Comparison of ENCODE assay signal across 14 mouse cellular contexts in genomic region chr8:3606593-3606992, GRCm38 (mm10). TPM values are rescaled to one million over a fixed set of nuclear protein-coding genes. Genes with fewer than 3 reads are reported as not detected.
DNase-seq lines count a peak whose midpoint lies in the region; ATAC-seq and TF ChIP-seq lines count a peak whose summit lies in the region.
"Had no signal": no experiment of that assay in that cellular context is flagged by ENCODE, and none has a peak within 500 bp of the region (broad histone marks: within the 10 kb centered on the region; RNA-seq: fewer than 3 reads in every experiment).

No protein-coding gene starts in this region.

- WGBS in kidney, embryonic 16.5 days: 82% methylated on average over 16 of the region's 16 CpGs
- 93% methylated on average over 16 of the region's 16 CpGs for WGBS in midbrain, embryonic 14.5 days
- WGBS in forebrain, embryonic 11.5 days: 93% methylated on average over 16 of the region's 16 CpGs

- peak; percentile 52; the same call in 1 of the 2 replicates for ATAC-seq in kidney, embryonic 16.5 days (ENCODE audit: low FRiP score, low TSS enrichment)
- ATAC-seq in midbrain, embryonic 14.5 days (ENCODE audit: low FRiP score, low TSS enrichment): no peak
- ATAC-seq in forebrain, embryonic 11.5 days (replicated peaks; ENCODE audit: low FRiP score): no peak
- ATAC-seq: inflammation-experienced regulatory T-cells, adult 6 months had no signal

- no peak for TF ChIP-seq EP300 in MEL (IDR thresholded peaks at IDR 0.05; ENCODE audit: low read depth in 1 of 2, low read length in 2 of 2)

- no peak for TF ChIP-seq CTCF in MEL (IDR thresholded peaks at IDR 0.05 in 2 of 3, conservative IDR thresholded peaks at IDR 0.05 in 1 of 3; ENCODE audit: control insufficient read depth in 1 of 3, insufficient read depth in 1 of 3, low read depth in 2 of 3, low read length in 3 of 3, poor library complexity in 1 of 3, severe bottlenecking in 1 of 3)

- H3K9me3 ChIP-seq in MEL (replicated peaks; ENCODE audit: insufficient read depth, low read length): no peaks in the 10 kb centered on the region
- no peaks in the 10 kb centered on the region for H3K9me3 ChIP-seq in kidney, embryonic 16.5 days (ENCODE audit: low read length)
- no peaks in the 10 kb centered on the region for H3K9me3 ChIP-seq in midbrain, embryonic 14.5 days (ENCODE audit: control insufficient read depth, low read length)
- no peaks in the 10 kb centered on the region for H3K9me3 ChIP-seq in forebrain, embryonic 11.5 days (ENCODE audit: control insufficient read depth, low read length)
- H3K9me3 ChIP-seq: embryonic facial prominence, embryonic 13.5 days had no signal

- TF ChIP-seq POLR2A in MEL (IDR thresholded peaks at IDR 0.05; ENCODE audit: control insufficient read depth in 1 of 2, insufficient read depth in 1 of 2, low read depth in 1 of 2, low read length in 2 of 2, poor library complexity in 1 of 2): no peak

- TF ChIP-seq RAD21 in MEL (IDR thresholded peaks at IDR 0.05; ENCODE audit: low read depth, low read length): no peak

- H3K27ac ChIP-seq in MEL (ENCODE audit: control insufficient read depth, low read depth, low read length): 0 out of 2 replicates have a peak overlapping the region, but pooled peaks have one; percentile 15
- H3K27ac ChIP-seq in kidney, embryonic 16.5 days (ENCODE audit: low read length): peak overlapping the region; percentile 57
- no peak overlapping the region for H3K27ac ChIP-seq in midbrain, embryonic 14.5 days (replicated peaks; ENCODE audit: low read depth, low read length)
- no peak overlapping the region for H3K27ac ChIP-seq in forebrain, embryonic 11.5 days (ENCODE audit: low read depth, low read length)
- H3K27ac ChIP-seq: embryonic facial prominence, embryonic 13.5 days had no signal

- no peak overlapping the region for H3K4me2 ChIP-seq in kidney, embryonic 16.5 days (replicated peaks; ENCODE audit: low read depth, low read length)
- no peak overlapping the region for H3K4me2 ChIP-seq in midbrain, embryonic 14.5 days (ENCODE audit: low read length)
- no peak overlapping the region for H3K4me2 ChIP-seq in forebrain, embryonic 11.5 days (ENCODE audit: low read depth, low read length, severe bottlenecking)
- H3K4me2 ChIP-seq: embryonic facial prominence, embryonic 13.5 days had no signal

- peak overlapping the region; percentile 33 for H3K9ac ChIP-seq in MEL (ENCODE audit: control insufficient read depth, low read depth, low read length, poor library complexity, severe bottlenecking)
- no peak overlapping the region for H3K9ac ChIP-seq in kidney, embryonic 16.5 days (replicated peaks; ENCODE audit: low read length)
- H3K9ac ChIP-seq in midbrain, embryonic 14.5 days (replicated peaks; ENCODE audit: low read length): no peak overlapping the region
- no peak overlapping the region for H3K9ac ChIP-seq in forebrain, embryonic 11.5 days (ENCODE audit: low read length)
- H3K9ac ChIP-seq: embryonic facial prominence, embryonic 13.5 days had no signal

- peak; percentile 41 to 58 for DNase-seq in adrenal gland, adult (ENCODE audit: inconsistent age in 2 of 2, low spot score in 1 of 2)
- DNase-seq in adrenal gland, adult 8-10 months: no peak
- peak; percentile 33 for DNase-seq in kidney, adult 11 months
- no peak for DNase-seq in kidney, adult 9 months
- peak; percentile 48 for DNase-seq in MEL (ENCODE audit: low read depth, low spot score)
- DNase-seq in midbrain, embryonic 14.5 days: no peak
- no peak for DNase-seq in forebrain, embryonic 11.5 days (ENCODE audit: low spot score)
- DNase-seq: lung, adult 2 months; right cerebral cortex, adult 18-20 months had no signal

- no peaks in the 10 kb centered on the region for H3K27me3 ChIP-seq in MEL (ENCODE audit: control insufficient read depth in 1 of 2, insufficient read depth in 2 of 2, low read length in 2 of 2)
- H3K27me3 ChIP-seq in kidney, embryonic 16.5 days (ENCODE audit: insufficient read depth, low read length): no peaks in the 10 kb centered on the region
- no peaks in the 10 kb centered on the region for H3K27me3 ChIP-seq in midbrain, embryonic 14.5 days (ENCODE audit: control insufficient read depth, insufficient read depth, low read length)
- no peaks in the 10 kb centered on the region for H3K27me3 ChIP-seq in forebrain, embryonic 11.5 days (ENCODE audit: control insufficient read depth, insufficient read depth, low read length)
- H3K27me3 ChIP-seq: embryonic facial prominence, embryonic 13.5 days had no signal

- peaks cover 0 to 11% of the 10 kb centered on the region in 2 experiments for H3K36me3 ChIP-seq in MEL (ENCODE audit: control insufficient read depth in 1 of 2, insufficient read depth in 2 of 2, low read length in 2 of 2)
- peaks cover 60% of the 10 kb centered on the region for H3K36me3 ChIP-seq in kidney, embryonic 16.5 days (ENCODE audit: insufficient read depth, low read length)
- H3K36me3 ChIP-seq in midbrain, embryonic 14.5 days (ENCODE audit: control insufficient read depth, insufficient read depth, low read length): peaks cover 98% of the 10 kb centered on the region
- peaks cover 4% of the 10 kb centered on the region; the same call in 1 of the 2 replicates for H3K36me3 ChIP-seq in forebrain, embryonic 11.5 days (ENCODE audit: control insufficient read depth, insufficient read depth, low read length)

- H3K4me1 ChIP-seq in MEL (ENCODE audit: control insufficient read depth in 1 of 2, insufficient read depth in 2 of 2, low read length in 2 of 2): peaks cover 0 to 18% of the 10 kb centered on the region in 2 experiments; a peak in 2 of 4 replicates
- no peaks in the 10 kb centered on the region for H3K4me1 ChIP-seq in kidney, embryonic 16.5 days (ENCODE audit: insufficient read depth, low read length)
- no peaks in the 10 kb centered on the region for H3K4me1 ChIP-seq in midbrain, embryonic 14.5 days (ENCODE audit: control insufficient read depth, insufficient read depth, low read length)
- H3K4me1 ChIP-seq in forebrain, embryonic 11.5 days (replicated peaks; ENCODE audit: control insufficient read depth, insufficient read depth, low read length): no peaks in the 10 kb centered on the region

- no peak overlapping the region for H3K4me3 ChIP-seq in MEL (ENCODE audit: control insufficient read depth in 1 of 2, insufficient read depth in 1 of 2, low read depth in 2 of 2, low read length in 2 of 2)
- H3K4me3 ChIP-seq in kidney, embryonic 16.5 days (ENCODE audit: low read length): no peak overlapping the region
- H3K4me3 ChIP-seq in midbrain, embryonic 14.5 days (replicated peaks; ENCODE audit: low read depth, low read length): no peak overlapping the region
- no peak overlapping the region for H3K4me3 ChIP-seq in forebrain, embryonic 11.5 days (ENCODE audit: low read depth, low read length)
- H3K4me3 ChIP-seq: embryonic facial prominence, embryonic 13.5 days had no signal

- H3K79me2 ChIP-seq in MEL (ENCODE audit: control insufficient read depth, insufficient read depth, low read length, poor library complexity): no peaks in the 10 kb centered on the region

RNA-seq across cellular contexts. Expression of gene Xab2, which starts 14.5 kb away (rescaled TPM):
- total RNA-seq in adrenal gland, adult 8-10 months (2022): 10 to 100 TPM; 37.2 to 44.3 (median 42.5) TPM
- total RNA-seq in MEL (2012; rRNA removed): 60.6 and 68.1 TPM in 2 replicates
- 10 to 100 TPM; 54.8 to 90.4 TPM for polyA plus RNA-seq in MEL (2012; ENCODE audit: insufficient read depth in 1 of 2, insufficient read length in 2 of 2, low read depth in 1 of 2, low replicate concordance in 2 of 2, missing spikeins in 1 of 2)
- 75.2 and 76.9 TPM in 2 replicates for polyA plus RNA-seq in kidney, embryonic 16.5 days (2015; fragmentation: Nextera tagmentation; extraction: Ambion mirVana)
- polyA plus RNA-seq in midbrain, embryonic 14.5 days (2014; fragmentation: Nextera tagmentation; extraction: Ambion mirVana): 47.5 and 51.1 TPM in 2 replicates
- polyA plus RNA-seq in forebrain, embryonic 11.5 days (2014; fragmentation: Nextera tagmentation; extraction: Ambion mirVana): 64.9 and 72.4 TPM in 2 replicates

RNA-seq across cellular contexts. Expression of gene Pet100, which starts 14.8 kb away (rescaled TPM):
- 100 to 1,000 TPM in 1 of 4 experiments, 10 to 100 TPM in 3; 86.7 to 108 (median 94.2) TPM for total RNA-seq in adrenal gland, adult 8-10 months (2022)
- total RNA-seq in MEL (2012; rRNA removed): 52.8 and 58.7 TPM in 2 replicates
- polyA plus RNA-seq in MEL (2012; ENCODE audit: insufficient read depth in 1 of 2, insufficient read length in 2 of 2, low read depth in 1 of 2, low replicate concordance in 2 of 2, missing spikeins in 1 of 2): 10 to 100 TPM in 1 of 2 experiments, not detected in 1; 64.2 TPM
- 85.9 and 90.4 TPM in 2 replicates for polyA plus RNA-seq in kidney, embryonic 16.5 days (2015; fragmentation: Nextera tagmentation; extraction: Ambion mirVana)
- polyA plus RNA-seq in midbrain, embryonic 14.5 days (2014; fragmentation: Nextera tagmentation; extraction: Ambion mirVana): 95.5 and 103 TPM in 2 replicates
- 88.2 and 93.2 TPM in 2 replicates for polyA plus RNA-seq in forebrain, embryonic 11.5 days (2014; fragmentation: Nextera tagmentation; extraction: Ambion mirVana)

RNA-seq across cellular contexts. Expression of gene Pcp2, which starts 18.8 kb away (rescaled TPM):
- total RNA-seq in adrenal gland, adult 8-10 months (2022): not detected
- 0.29 and 0.54 TPM in 2 replicates for total RNA-seq in MEL (2012; rRNA removed)
- under 1 TPM in 1 of 2 experiments, not detected in 1; 0.35 TPM for polyA plus RNA-seq in MEL (2012; ENCODE audit: insufficient read depth in 1 of 2, insufficient read length in 2 of 2, low read depth in 1 of 2, low replicate concordance in 2 of 2, missing spikeins in 1 of 2)
- polyA plus RNA-seq in kidney, embryonic 16.5 days (2015; fragmentation: Nextera tagmentation; extraction: Ambion mirVana): 0.48 and 0.51 TPM in 2 replicates
- 6.5 and 12.4 TPM in 2 replicates for polyA plus RNA-seq in midbrain, embryonic 14.5 days (2014; fragmentation: Nextera tagmentation; extraction: Ambion mirVana)
- polyA plus RNA-seq in forebrain, embryonic 11.5 days (2014; fragmentation: Nextera tagmentation; extraction: Ambion mirVana): 0.51 TPM in 1 of 2 replicates, not detected in the other
- total RNA-seq: left cerebral cortex, postnatal 10 days had no signal
- polyA plus RNA-seq: inflammation-experienced regulatory T-cells, adult 6 months; lung, adult 2 months; urinary bladder, adult 2 months had no signal

RNA-seq across cellular contexts. Expression of gene Camsap3, which starts 19.5 kb away (rescaled TPM):
- total RNA-seq in adrenal gland, adult 8-10 months (2022): 10 to 100 TPM in 2 of 4 experiments, 1 to 10 TPM in 2; 4.7 to 15.5 (median 10.0) TPM
- 0.36 and 0.62 TPM in 2 replicates for total RNA-seq in MEL (2012; rRNA removed)
- polyA plus RNA-seq in MEL (2012; ENCODE audit: insufficient read depth in 1 of 2, insufficient read length in 2 of 2, low read depth in 1 of 2, low replicate concordance in 2 of 2, missing spikeins in 1 of 2): 1 to 10 TPM in 1 of 2 experiments, not detected in 1; 5.1 TPM
- polyA plus RNA-seq in kidney, embryonic 16.5 days (2015; fragmentation: Nextera tagmentation; extraction: Ambion mirVana): 13.7 and 16.8 TPM in 2 replicates
- polyA plus RNA-seq in midbrain, embryonic 14.5 days (2014; fragmentation: Nextera tagmentation; extraction: Ambion mirVana): 43.1 and 49.0 TPM in 2 replicates
- polyA plus RNA-seq in forebrain, embryonic 11.5 days (2014; fragmentation: Nextera tagmentation; extraction: Ambion mirVana): 15.5 and 16.4 TPM in 2 replicates
- polyA plus RNA-seq: inflammation-experienced regulatory T-cells, adult 6 months had no signal

RNA-seq across cellular contexts. Expression of gene Stxbp2, which starts 24.2 kb away (rescaled TPM):
- total RNA-seq in adrenal gland, adult 8-10 months (2022): 100 to 1,000 TPM in 2 of 4 experiments, 10 to 100 TPM in 2; 76.2 to 107 (median 99.8) TPM
- total RNA-seq in MEL (2012; rRNA removed): 81.1 and 82.1 TPM in 2 replicates
- 100 to 1,000 TPM; 117 to 186 TPM for polyA plus RNA-seq in MEL (2012; ENCODE audit: insufficient read depth in 1 of 2, insufficient read length in 2 of 2, low read depth in 1 of 2, low replicate concordance in 2 of 2, missing spikeins in 1 of 2)
- polyA plus RNA-seq in kidney, embryonic 16.5 days (2015; fragmentation: Nextera tagmentation; extraction: Ambion mirVana): 102 and 105 TPM in 2 replicates
- polyA plus RNA-seq in midbrain, embryonic 14.5 days (2014; fragmentation: Nextera tagmentation; extraction: Ambion mirVana): 21.3 and 26.6 TPM in 2 replicates
- polyA plus RNA-seq in forebrain, embryonic 11.5 days (2014; fragmentation: Nextera tagmentation; extraction: Ambion mirVana): 36.7 and 37.2 TPM in 2 replicates

Comparison
In these comparisons a context has a peak if more than half of its experiments do, and no peak if none do; other contexts are left out.
1. DNase-seq: peak in adrenal gland, adult (2 of 2), kidney, adult 11 months (single experiment) and MEL (single experiment); none in adrenal gland, adult 8-10 months (single experiment), kidney, adult 9 months (single experiment), midbrain, embryonic 14.5 days (single experiment) and forebrain, embryonic 11.5 days (single experiment).
2. H3K27ac ChIP-seq: peak in MEL (single experiment) and kidney, embryonic 16.5 days (single experiment); none in midbrain, embryonic 14.5 days (single experiment) and forebrain, embryonic 11.5 days (single experiment).